Mouse (Mus musculus): ENCODE measurements around the gene Smim17. TPM values are rescaled to one million over a fixed set of nuclear protein-coding genes. Genes with fewer than 3 reads are reported as not detected.
"Not testable (repeated sequence)": the region's sequence is repeated elsewhere in the genome, so short reads cannot be mapped to it uniquely, and the experiment has no call there.

Smim17 gene
- polyA plus RNA-seq, 1 experiment = not detected

GRCm38 (mm10) chr7:6367185-6367584 is 31.3 kb upstream of the Smim17 start:
- DNase-seq = no peak
- 79% methylated on average over 5 of the region's 5 CpGs for WGBS
- TF ChIP-seq POLR2A (IDR thresholded peaks at IDR 0.05; ENCODE audit: borderline replicate concordance, extremely low read depth, low read depth, low read length) (no peak), CTCF (IDR thresholded peaks at IDR 0.05; ENCODE audit: insufficient read depth, low read length) (no peak)
- Histone ChIP-seq H3K4me3 (replicated peaks; ENCODE audit: extremely low read depth, low read depth, low read length) (no peak overlapping the region), H3K4me1 (ENCODE audit: control insufficient read depth, insufficient read depth, low read length) (peaks cover 4% of the 10 kb centered on the region; the same call in 1 of the 2 replicates)

GRCm38 (mm10) chr7:6368146-6368545 is 30.4 kb upstream of the Smim17 start:
- not testable (repeated sequence) for DNase-seq; H3K4me1 ChIP-seq (ENCODE audit: control insufficient read depth, insufficient read depth, low read length); H3K4me3 ChIP-seq (replicated peaks; ENCODE audit: extremely low read depth, low read depth, low read length)
- 86% methylated on average over 5 of the region's 5 CpGs for WGBS

GRCm38 (mm10) chr7:6369460-6369859 is 29.1 kb upstream of the Smim17 start:
- TF ChIP-seq CTCF (IDR thresholded peaks at IDR 0.05; ENCODE audit: insufficient read depth, low read length) (no peak), POLR2A (IDR thresholded peaks at IDR 0.05; ENCODE audit: borderline replicate concordance, extremely low read depth, low read depth, low read length) (no peak)
- no peak for DNase-seq
- Histone ChIP-seq H3K4me1 (ENCODE audit: control insufficient read depth, insufficient read depth, low read length) (no peaks in the 10 kb centered on the region), H3K4me3 (replicated peaks; ENCODE audit: extremely low read depth, low read depth, low read length) (no peak overlapping the region)
- 84% methylated on average over 3 of the region's 3 CpGs for WGBS

DNA sequence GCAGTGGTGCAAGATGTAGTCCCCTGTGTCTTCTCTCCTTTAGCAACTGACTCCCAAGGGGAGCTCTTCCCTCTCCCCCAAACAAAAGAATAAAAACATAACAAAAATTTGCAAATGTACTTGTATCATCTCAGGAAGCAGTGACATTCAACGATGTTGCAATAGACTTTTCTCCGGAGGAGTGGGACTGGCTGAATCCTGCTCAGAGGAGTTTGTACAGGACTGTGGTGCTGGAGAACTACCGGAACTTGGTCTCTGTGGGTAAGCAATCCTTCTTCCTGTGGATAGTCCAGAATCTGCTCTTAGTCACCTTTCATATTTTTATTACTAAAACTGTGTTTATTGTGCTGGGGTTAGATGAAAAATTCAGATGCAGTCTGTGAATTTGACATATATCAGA is 25.5 kb upstream of the Smim17 start:
- no peak overlapping the region for H3K4me3 ChIP-seq (replicated peaks; ENCODE audit: extremely low read depth, low read depth, low read length)
- no peak for TF ChIP-seq POLR2A (IDR thresholded peaks at IDR 0.05; ENCODE audit: borderline replicate concordance, extremely low read depth, low read depth, low read length)
- TF ChIP-seq CTCF (IDR thresholded peaks at IDR 0.05; ENCODE audit: insufficient read depth, low read length) = no peak
- no peak for DNase-seq
- H3K4me1 ChIP-seq (ENCODE audit: control insufficient read depth, insufficient read depth, low read length) = no peaks in the 10 kb centered on the region
- 88% methylated on average over 3 of the region's 3 CpGs for WGBS

DNA sequence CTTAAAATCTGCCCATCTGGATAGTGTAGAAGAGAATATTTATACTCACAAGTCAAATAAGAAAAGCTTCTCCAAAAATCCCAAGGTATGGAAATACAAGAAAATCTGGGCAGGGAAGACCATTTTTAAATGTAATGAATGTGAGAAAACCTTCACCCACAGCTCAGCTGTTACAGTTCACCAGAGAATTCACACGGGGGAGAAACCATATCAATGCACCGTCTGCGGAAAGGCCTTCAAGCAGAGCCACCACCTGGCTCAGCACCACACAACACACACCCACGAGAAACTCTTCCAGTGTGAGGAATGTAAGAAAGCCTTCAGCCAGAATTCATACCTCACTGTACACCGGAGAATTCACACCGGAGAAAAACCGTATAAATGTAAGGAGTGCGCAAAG is 20.1 kb upstream of the Smim17 start:
- Histone ChIP-seq H3K4me3 (replicated peaks; ENCODE audit: extremely low read depth, low read depth, low read length) (no peak overlapping the region), H3K4me1 (ENCODE audit: control insufficient read depth, insufficient read depth, low read length) (peaks cover 3% of the 10 kb centered on the region)
- DNase-seq = no peak
- TF ChIP-seq CTCF (IDR thresholded peaks at IDR 0.05; ENCODE audit: insufficient read depth, low read length) (no peak), POLR2A (IDR thresholded peaks at IDR 0.05; ENCODE audit: borderline replicate concordance, extremely low read depth, low read depth, low read length) (no peak)
- 85% methylated on average over 8 of the region's 8 CpGs for WGBS

DNA sequence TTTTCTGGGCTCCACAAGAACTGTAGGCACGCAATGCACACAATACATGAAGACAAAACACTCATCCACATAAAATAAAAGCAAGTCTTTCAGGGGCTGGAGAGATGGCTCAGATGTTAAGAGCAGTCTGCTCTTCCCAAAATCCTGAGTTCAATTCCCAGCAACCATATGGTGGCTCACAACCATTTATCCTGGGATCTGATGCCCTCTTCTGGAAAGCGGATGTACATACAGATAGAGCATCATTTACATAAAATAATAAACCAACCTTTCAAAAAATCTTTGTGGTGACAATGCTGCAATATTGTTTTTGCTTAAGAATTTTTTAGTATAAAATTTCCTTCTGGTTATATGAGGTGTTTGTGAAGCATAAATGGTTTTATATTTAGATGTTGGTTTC is 17.1 kb upstream of the Smim17 start:
- 77% methylated on average over 2 of the region's 2 CpGs for WGBS
- TF ChIP-seq CTCF (IDR thresholded peaks at IDR 0.05; ENCODE audit: insufficient read depth, low read length) (no peak), POLR2A (IDR thresholded peaks at IDR 0.05; ENCODE audit: borderline replicate concordance, extremely low read depth, low read depth, low read length) (no peak)
- no peak for DNase-seq
- Histone ChIP-seq H3K4me3 (replicated peaks; ENCODE audit: extremely low read depth, low read depth, low read length) (no peak overlapping the region), H3K4me1 (ENCODE audit: control insufficient read depth, insufficient read depth, low read length) (peaks cover 8% of the 10 kb centered on the region)

DNA sequence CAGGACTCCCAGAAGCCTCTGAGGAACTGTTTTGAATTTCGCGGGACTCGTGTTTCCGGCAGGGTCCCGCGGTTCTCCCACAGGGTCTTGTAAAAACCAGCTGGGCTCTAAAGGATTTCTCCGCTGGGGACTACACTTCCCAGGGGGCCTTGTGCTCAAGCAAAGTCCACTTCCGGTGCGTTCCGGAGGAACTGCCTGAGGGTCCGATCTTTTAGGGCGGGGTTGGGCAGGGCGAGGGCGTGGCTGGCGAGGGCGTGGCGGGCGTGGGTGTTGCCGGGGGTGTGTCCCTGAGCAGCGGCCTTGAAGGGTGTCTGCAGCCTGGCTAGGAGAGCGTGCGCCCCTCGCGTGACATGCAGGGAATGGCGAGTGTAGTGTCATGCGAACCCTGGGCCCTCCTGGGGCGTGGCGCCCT is 15.5 kb upstream of the Smim17 start, which contains the start of gene Zfp28:
TSS of gene Zfp28 (plus strand) at position 252 of the 412 bp plus-strand sequence.
- H3K4me1 ChIP-seq (ENCODE audit: control insufficient read depth, insufficient read depth, low read length) = peaks cover 8% of the 10 kb centered on the region
- under 1% methylated on average over 28 of the region's 28 CpGs for WGBS
- DNase-seq = peak; percentile 91
- peak within 1 kb of the TSS; percentile 86 for H3K4me3 ChIP-seq (replicated peaks; ENCODE audit: extremely low read depth, low read depth, low read length)
- TF ChIP-seq CTCF (IDR thresholded peaks at IDR 0.05; ENCODE audit: insufficient read depth, low read length) = no peak
- TF ChIP-seq POLR2A (IDR thresholded peaks at IDR 0.05; ENCODE audit: borderline replicate concordance, extremely low read depth, low read depth, low read length) = peak; percentile 33; the same call in 1 of the 2 replicates

- peaks cover 8% of the 10 kb centered on the region for H3K4me1 ChIP-seq (ENCODE audit: control insufficient read depth, insufficient read depth, low read length)
- WGBS = 43% methylated on average over 8 of the region's 8 CpGs
- no peak for TF ChIP-seq POLR2A (IDR thresholded peaks at IDR 0.05; ENCODE audit: borderline replicate concordance, extremely low read depth, low read depth, low read length)
- no peak for TF ChIP-seq CTCF (IDR thresholded peaks at IDR 0.05; ENCODE audit: insufficient read depth, low read length)
- no peak for DNase-seq
- no peak overlapping the region for H3K4me3 ChIP-seq (replicated peaks; ENCODE audit: extremely low read depth, low read depth, low read length)
Measured at GRCm38 (mm10) chr7:6384011-6384410, 14.5 kb upstream of the Smim17 start.

- Histone ChIP-seq H3K4me3 (replicated peaks; ENCODE audit: extremely low read depth, low read depth, low read length) (no peak overlapping the region), H3K4me1 (ENCODE audit: control insufficient read depth, insufficient read depth, low read length) (peaks cover 8% of the 10 kb centered on the region)
- WGBS = 58% methylated on average over 8 of the region's 8 CpGs
- TF ChIP-seq POLR2A (IDR thresholded peaks at IDR 0.05; ENCODE audit: borderline replicate concordance, extremely low read depth, low read depth, low read length) = no peak
- DNase-seq = no peak
Measured at GRCm38 (mm10) chr7:6386995-6387394, 11.5 kb upstream of the Smim17 start.

DNA sequence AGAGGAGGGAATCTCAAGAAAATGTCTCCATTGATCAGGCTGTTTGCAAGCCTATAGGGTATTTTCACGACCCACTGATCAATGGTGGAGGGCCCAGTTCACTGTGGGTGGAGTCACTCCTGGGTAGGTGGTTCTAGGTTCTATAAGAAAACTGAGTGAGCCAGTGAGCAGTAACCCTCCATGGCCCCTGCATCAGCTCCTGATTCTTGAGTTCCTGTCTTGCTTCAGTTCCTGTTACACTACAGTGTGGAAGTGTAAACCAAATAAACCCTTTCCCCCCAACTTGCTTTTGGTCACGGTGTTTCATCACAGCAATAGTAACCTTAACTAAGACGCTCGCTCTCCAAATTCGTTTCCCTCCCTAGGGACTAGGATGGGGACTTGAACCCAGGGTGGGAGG is 9.5 kb upstream of the Smim17 start:
- Histone ChIP-seq H3K4me1 (ENCODE audit: control insufficient read depth, insufficient read depth, low read length) (peaks cover under 1% of the 10 kb centered on the region; the same call in 1 of the 2 replicates), H3K4me3 (replicated peaks; ENCODE audit: extremely low read depth, low read depth, low read length) (no peak overlapping the region)
- 83% methylated on average over 5 of the region's 5 CpGs for WGBS
- no peak for TF ChIP-seq POLR2A (IDR thresholded peaks at IDR 0.05; ENCODE audit: borderline replicate concordance, extremely low read depth, low read depth, low read length)
- no peak for TF ChIP-seq CTCF (IDR thresholded peaks at IDR 0.05; ENCODE audit: insufficient read depth, low read length)
- no peak for DNase-seq
